Mouse (Mus musculus) E14TG2a.4 (cell line): ENCODE measurements around the gene Mgat4e.

Source experiments
- CTCF ChIP-seq: conservative IDR thresholded peaks from 2 replicates; pipeline ENCODE4 v1.5.1; 2014; ENCODE audit warnings: low read length
- NANOG ChIP-seq: IDR thresholded peaks from 2 replicates; pipeline ENCODE4 v1.6.1; 2014; ENCODE audit warnings: borderline replicate concordance, low read length, mixed read lengths
- POU5F1 ChIP-seq: IDR thresholded peaks from 2 replicates; pipeline ENCODE4 v1.6.1; 2014; ENCODE audit warnings: low read length, borderline replicate concordance

DNA sequence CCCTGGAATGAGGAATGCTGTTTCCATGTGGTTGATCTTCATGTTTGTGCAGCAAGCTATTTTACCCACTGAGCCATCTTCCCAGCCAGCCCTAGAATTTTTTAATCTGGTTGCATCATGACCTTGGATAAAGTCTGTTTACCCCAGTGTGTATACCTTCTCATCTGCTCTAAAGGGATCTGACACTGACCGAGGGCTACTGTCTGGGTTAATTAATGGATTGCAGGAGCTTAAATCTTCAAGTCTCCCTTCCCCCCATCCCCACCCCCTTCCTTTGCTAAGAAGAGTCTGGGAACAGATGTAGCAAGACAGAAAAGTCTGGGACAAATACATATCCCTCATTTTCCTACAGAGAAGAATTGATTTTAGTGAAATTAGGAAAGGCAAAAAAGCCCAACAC lies 18.0 kb upstream of the Mgat4e start:
- TF ChIP-seq CTCF (no peak), NANOG (no peak), POU5F1 (no peak)
